Mouse (Mus musculus): ENCODE data around the gene Jakmip3. TPM values are rescaled to one million over a fixed set of nuclear protein-coding genes. Genes with fewer than 3 reads are reported as not detected.

Jakmip3 gene
- polyA plus RNA-seq, 1 experiment from 2014 or later = 0.09 TPM

- H3K4me1 ChIP-seq (replicated peaks) = peaks cover 9% of the 10 kb centered on the region
- 7% methylated on average over 32 of the region's 32 CpGs for WGBS
- H3K36me3 ChIP-seq = no peaks in the 10 kb centered on the region
- peak within 1 kb of the TSS; percentile 61 for H3K4me3 ChIP-seq
- peak; percentile 31; the same call in 1 of the 2 replicates for ATAC-seq (ENCODE audit: insufficient number of reproducible peaks, low FRiP score)
- H3K4me2 ChIP-seq = peak within 1 kb of the TSS; percentile 88
- peaks cover 71% of the 10 kb centered on the region for H3K27me3 ChIP-seq (replicated peaks)
- peak within 1 kb of the TSS; percentile 64 for H3K9ac ChIP-seq
- no peaks in the 10 kb centered on the region for H3K9me3 ChIP-seq (replicated peaks)
- no peak within 1 kb of the TSS for H3K27ac ChIP-seq (ENCODE audit: poor library complexity, severe bottlenecking)
Observed at GRCm38 (mm10) chr7:139085629-139086194, 145.2 kb downstream of the Jakmip3 start, which contains the start of gene Dpysl4. Gene Dpysl4 (plus strand): TSS chr7:139086001.

GRCm38 (mm10) chr7:139086195-139087158, 145.9 kb downstream of the Jakmip3 start:
- Histone ChIP-seq H3K9ac (peak overlapping the region; percentile 64), H3K4me1 (replicated peaks) (peaks cover 9% of the 10 kb centered on the region), H3K9me3 (replicated peaks) (no peaks in the 10 kb centered on the region), H3K36me3 (no peaks in the 10 kb centered on the region), H3K27me3 (replicated peaks) (peaks cover 79% of the 10 kb centered on the region), H3K4me3 (peak overlapping the region; percentile 61), H3K27ac (ENCODE audit: poor library complexity, severe bottlenecking) (no peak overlapping the region), H3K4me2 (peak overlapping the region; percentile 88)
- ATAC-seq (ENCODE audit: insufficient number of reproducible peaks, low FRiP score) = peak; percentile 23; the same call in 1 of the 2 replicates
- 3% methylated on average over 61 of the region's 61 CpGs for WGBS

DNA sequence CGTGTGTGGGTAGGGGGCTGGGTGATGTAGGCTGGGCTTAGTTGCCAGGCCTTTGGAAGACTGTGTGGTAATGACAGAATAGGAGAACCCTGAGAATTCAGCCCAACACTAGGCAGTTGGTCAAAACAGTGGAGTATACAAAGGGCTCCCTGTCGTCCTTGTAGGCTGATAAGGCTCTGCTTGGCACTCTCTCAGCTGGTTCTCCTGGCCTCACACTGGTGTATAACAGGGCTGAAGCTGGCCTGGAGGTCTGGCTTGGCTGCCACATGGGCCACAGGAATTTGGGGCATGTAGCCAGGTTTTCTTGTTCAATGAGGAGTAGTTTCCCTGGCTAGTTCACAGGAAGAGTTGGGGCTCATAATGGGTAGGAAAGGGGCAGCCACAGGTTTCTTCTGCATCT, 147.3 kb downstream of the Jakmip3 start:
- ATAC-seq (ENCODE audit: insufficient number of reproducible peaks, low FRiP score) = no peak
- peaks cover 78% of the 10 kb centered on the region for H3K27me3 ChIP-seq (replicated peaks)
- peaks cover 9% of the 10 kb centered on the region for H3K4me1 ChIP-seq (replicated peaks)
- H3K36me3 ChIP-seq = no peaks in the 10 kb centered on the region
- H3K27ac ChIP-seq (ENCODE audit: poor library complexity, severe bottlenecking) = no peak overlapping the region
- WGBS = 45% methylated on average over 2 of the region's 2 CpGs
- H3K9ac ChIP-seq = no peak overlapping the region
- no peak overlapping the region for H3K4me2 ChIP-seq
- H3K9me3 ChIP-seq (replicated peaks) = no peaks in the 10 kb centered on the region
- no peak overlapping the region for H3K4me3 ChIP-seq

DNA sequence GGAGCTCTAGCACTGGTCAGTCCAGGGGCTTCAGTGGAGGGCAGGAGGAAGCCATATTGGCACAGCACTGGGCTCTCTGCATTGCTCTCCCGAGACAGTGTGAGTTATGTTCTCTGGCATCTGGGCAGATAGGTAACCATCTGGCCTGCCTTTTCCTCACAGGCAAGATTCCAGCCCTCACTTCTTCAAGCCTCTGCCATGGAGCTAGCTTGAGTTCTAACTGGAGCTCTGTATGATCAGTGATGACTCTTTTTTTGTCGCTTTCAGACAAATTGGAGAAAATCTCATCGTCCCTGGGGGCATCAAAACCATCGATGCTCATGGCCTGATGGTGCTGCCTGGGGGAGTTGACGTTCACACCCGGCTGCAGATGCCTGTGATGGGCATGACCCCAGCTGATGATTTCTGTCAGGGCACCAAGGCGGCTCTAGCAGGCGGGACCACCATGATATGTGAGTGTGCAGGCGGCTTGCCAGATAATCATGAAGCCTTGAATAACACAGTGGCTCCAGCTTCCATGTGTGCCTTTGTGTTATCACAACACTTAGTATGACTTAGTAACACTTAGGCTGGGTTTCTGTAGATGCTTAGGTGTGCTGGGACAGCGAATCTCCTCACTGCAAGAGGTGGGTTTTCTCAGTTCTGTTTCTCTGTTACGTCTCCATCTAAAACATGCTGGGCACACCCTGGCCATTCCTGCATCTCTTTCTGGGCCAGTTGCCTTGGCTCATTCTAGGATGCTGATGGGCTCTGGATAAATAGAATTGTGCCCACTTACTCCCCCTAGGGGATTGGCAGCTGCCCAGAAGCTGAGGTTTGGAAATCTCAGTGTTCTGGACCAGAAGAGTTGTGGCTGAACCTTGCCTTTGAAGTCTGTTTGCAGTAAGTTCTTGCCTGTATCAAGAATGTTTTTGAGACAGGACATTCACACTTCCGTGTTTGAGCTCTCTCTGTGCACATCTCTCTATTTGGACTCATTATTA, 149.7 kb downstream of the Jakmip3 start:
- Histone ChIP-seq H3K4me1 (replicated peaks) (peaks cover 9% of the 10 kb centered on the region), H3K9me3 (replicated peaks) (no peaks in the 10 kb centered on the region), H3K9ac (no peak overlapping the region), H3K36me3 (no peaks in the 10 kb centered on the region), H3K4me2 (no peak overlapping the region), H3K4me3 (no peak overlapping the region), H3K27me3 (replicated peaks) (peaks cover 61% of the 10 kb centered on the region), H3K27ac (ENCODE audit: poor library complexity, severe bottlenecking) (no peak overlapping the region)
- no peak for ATAC-seq (ENCODE audit: insufficient number of reproducible peaks, low FRiP score)
- WGBS = 70% methylated on average over 12 of the region's 12 CpGs

DNA sequence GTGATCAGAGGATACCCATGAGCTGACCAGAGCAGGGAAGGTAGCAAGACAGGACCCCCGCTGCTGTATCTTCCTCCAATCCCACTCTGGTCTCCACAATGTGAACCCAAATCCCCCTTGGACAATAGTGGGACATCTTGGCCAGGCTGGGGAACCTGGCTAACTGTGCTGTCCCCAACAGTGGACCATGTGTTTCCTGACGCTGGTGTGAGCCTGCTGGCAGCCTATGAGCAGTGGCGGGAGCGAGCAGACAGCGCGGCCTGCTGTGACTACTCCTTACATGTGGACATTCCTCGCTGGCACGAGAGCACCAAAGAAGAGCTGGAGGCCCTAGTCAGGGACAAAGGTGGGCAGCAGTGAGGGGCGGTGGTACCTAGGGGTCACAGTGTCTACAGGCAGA, 151.2 kb downstream of the Jakmip3 start:
- peaks cover 46% of the 10 kb centered on the region for H3K27me3 ChIP-seq (replicated peaks)
- no peak overlapping the region for H3K4me2 ChIP-seq
- peaks cover 4% of the 10 kb centered on the region for H3K4me1 ChIP-seq (replicated peaks)
- H3K9ac ChIP-seq = no peak overlapping the region
- H3K36me3 ChIP-seq = no peaks in the 10 kb centered on the region
- H3K9me3 ChIP-seq (replicated peaks) = no peaks in the 10 kb centered on the region
- no peak overlapping the region for H3K4me3 ChIP-seq
- WGBS = 88% methylated on average over 9 of the region's 9 CpGs
- ATAC-seq (ENCODE audit: insufficient number of reproducible peaks, low FRiP score) = no peak
- H3K27ac ChIP-seq (ENCODE audit: poor library complexity, severe bottlenecking) = no peak overlapping the region

DNA sequence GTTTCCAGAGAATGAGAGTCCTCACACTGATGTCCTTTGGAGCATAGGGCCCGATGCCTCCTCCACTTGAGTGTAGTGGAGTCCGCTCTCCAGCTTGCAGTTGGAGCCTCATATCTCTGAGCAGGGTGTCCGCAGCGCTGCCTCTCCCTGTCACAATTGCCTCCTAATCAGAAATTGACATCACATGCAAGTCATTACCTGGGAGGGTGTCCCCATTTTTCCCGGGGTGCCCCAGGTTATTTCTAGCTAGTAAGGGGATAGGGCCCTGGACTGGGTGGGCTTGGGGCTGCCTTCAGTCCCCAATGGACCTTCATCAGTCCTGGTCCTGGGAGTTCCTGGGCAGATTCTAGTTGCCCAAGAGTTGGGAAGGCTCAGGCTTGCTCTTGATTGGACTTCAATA, 152.1 kb downstream of the Jakmip3 start:
- H3K4me2 ChIP-seq = no peak overlapping the region
- 79% methylated on average over 5 of the region's 5 CpGs for WGBS
- no peak overlapping the region for H3K9ac ChIP-seq
- H3K36me3 ChIP-seq = no peaks in the 10 kb centered on the region
- no peaks in the 10 kb centered on the region for H3K4me1 ChIP-seq (replicated peaks)
- no peak overlapping the region for H3K4me3 ChIP-seq
- no peaks in the 10 kb centered on the region for H3K9me3 ChIP-seq (replicated peaks)
- no peak for ATAC-seq (ENCODE audit: insufficient number of reproducible peaks, low FRiP score)
- H3K27ac ChIP-seq (ENCODE audit: poor library complexity, severe bottlenecking) = no peak overlapping the region
- H3K27me3 ChIP-seq (replicated peaks) = peaks cover 36% of the 10 kb centered on the region

DNA sequence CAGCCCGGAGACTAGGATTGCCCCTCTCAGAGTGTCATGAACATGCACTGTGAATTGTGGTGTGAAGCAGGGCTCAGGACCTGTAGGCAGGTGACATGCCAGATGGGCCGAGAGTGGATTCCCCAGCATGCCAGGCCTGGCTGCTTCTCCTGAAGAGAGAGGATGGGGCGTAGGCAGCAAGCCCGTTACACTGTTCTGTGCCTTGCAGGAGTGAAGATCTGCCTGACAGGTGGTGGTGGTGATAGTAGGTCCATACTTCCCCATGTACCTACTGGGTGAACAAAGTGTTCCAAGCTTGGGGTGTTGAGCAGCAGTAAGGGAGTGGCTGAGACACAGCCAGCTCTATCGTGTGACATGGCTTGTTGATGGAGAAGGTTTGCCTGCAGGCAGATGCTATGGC, 152.6 kb downstream of the Jakmip3 start:
- ATAC-seq (ENCODE audit: insufficient number of reproducible peaks, low FRiP score) = no peak
- H3K9me3 ChIP-seq (replicated peaks) = no peaks in the 10 kb centered on the region
- no peak overlapping the region for H3K4me2 ChIP-seq
- H3K27ac ChIP-seq (ENCODE audit: poor library complexity, severe bottlenecking) = no peak overlapping the region
- no peak overlapping the region for H3K4me3 ChIP-seq
- 77% methylated on average over 5 of the region's 5 CpGs for WGBS
- no peaks in the 10 kb centered on the region for H3K36me3 ChIP-seq
- H3K9ac ChIP-seq = no peak overlapping the region
- H3K27me3 ChIP-seq (replicated peaks) = peaks cover 32% of the 10 kb centered on the region
- H3K4me1 ChIP-seq (replicated peaks) = no peaks in the 10 kb centered on the region

- H3K4me2 ChIP-seq = no peak overlapping the region
- H3K9ac ChIP-seq = no peak overlapping the region
- 74% methylated on average over 7 of the region's 7 CpGs for WGBS
- H3K27me3 ChIP-seq (replicated peaks) = peaks cover 25% of the 10 kb centered on the region
- no peak overlapping the region for H3K4me3 ChIP-seq
- no peaks in the 10 kb centered on the region for H3K9me3 ChIP-seq (replicated peaks)
- no peaks in the 10 kb centered on the region for H3K4me1 ChIP-seq (replicated peaks)
- no peaks in the 10 kb centered on the region for H3K36me3 ChIP-seq
- no peak overlapping the region for H3K27ac ChIP-seq (ENCODE audit: poor library complexity, severe bottlenecking)
- ATAC-seq (ENCODE audit: insufficient number of reproducible peaks, low FRiP score) = no peak
Observed at GRCm38 (mm10) chr7:139093781-139094180, 153.3 kb downstream of the Jakmip3 start.

- ATAC-seq (ENCODE audit: insufficient number of reproducible peaks, low FRiP score) = no peak
- H3K27ac ChIP-seq (ENCODE audit: poor library complexity, severe bottlenecking) = no peak overlapping the region
- H3K4me2 ChIP-seq = no peak overlapping the region
- H3K27me3 ChIP-seq (replicated peaks) = peaks cover 17% of the 10 kb centered on the region
- no peak overlapping the region for H3K4me3 ChIP-seq
- no peaks in the 10 kb centered on the region for H3K36me3 ChIP-seq
- H3K9ac ChIP-seq = no peak overlapping the region
- WGBS = 78% methylated on average over 6 of the region's 6 CpGs
- H3K9me3 ChIP-seq (replicated peaks) = no peaks in the 10 kb centered on the region
- no peaks in the 10 kb centered on the region for H3K4me1 ChIP-seq (replicated peaks)
Observed at GRCm38 (mm10) chr7:139094761-139095160, 154.2 kb downstream of the Jakmip3 start.

- peaks cover 12% of the 10 kb centered on the region; the same call in 1 of the 2 replicates for H3K27me3 ChIP-seq (replicated peaks)
- no peaks in the 10 kb centered on the region for H3K4me1 ChIP-seq (replicated peaks)
- H3K27ac ChIP-seq (ENCODE audit: poor library complexity, severe bottlenecking) = no peak overlapping the region
- no peaks in the 10 kb centered on the region for H3K36me3 ChIP-seq
- 86% methylated on average over 7 of the region's 7 CpGs for WGBS
- H3K9ac ChIP-seq = no peak overlapping the region
- no peak overlapping the region for H3K4me3 ChIP-seq
- H3K9me3 ChIP-seq (replicated peaks) = no peaks in the 10 kb centered on the region
- no peak for ATAC-seq (ENCODE audit: insufficient number of reproducible peaks, low FRiP score)
- no peak overlapping the region for H3K4me2 ChIP-seq
Observed at GRCm38 (mm10) chr7:139095282-139095681, 154.8 kb downstream of the Jakmip3 start.
